Mouse (Mus musculus): ENCODE measurements around the gene Vmn2r18. TPM values are rescaled to one million over a fixed set of nuclear protein-coding genes. Genes with fewer than 3 reads are reported as not detected.

Gene Vmn2r18
- 0.09 TPM in 1 of 2 replicates, not detected in the other for polyA plus RNA-seq (2015; fragmentation: Nextera tagmentation; extraction: Ambion mirVana)

GRCm38 (mm10) chr5:151605921-151606320 lies at the start of gene Vmn2r18:
Gene Vmn2r18 (minus strand): TSS chr5:151606021.
- Histone ChIP-seq H3K27me3 (no peaks in the 10 kb centered on the region), H3K4me2 (no peak within 1 kb of the TSS)
- ATAC-seq (ENCODE audit: borderline replicate concordance, extremely low read depth, low FRiP score, low TSS enrichment), result no peak

DNA sequence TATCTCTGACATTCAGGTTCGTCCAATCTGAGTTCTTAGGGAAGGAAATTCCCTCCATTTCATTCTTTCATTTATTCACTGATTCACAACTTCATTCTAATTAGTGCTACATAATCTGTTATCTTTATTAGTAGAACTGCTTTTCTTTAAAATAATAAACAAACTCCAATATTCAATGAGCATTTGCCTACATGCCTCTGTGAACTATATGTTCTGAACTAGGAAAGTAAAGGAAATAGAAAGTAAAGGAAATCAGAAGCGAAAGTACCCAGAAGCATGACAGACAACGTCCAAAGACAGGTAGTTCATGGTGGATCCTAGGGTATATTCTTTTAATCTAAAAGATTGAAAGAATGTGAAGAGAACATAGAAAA lies 45.6 kb upstream of the Vmn2r18 start:
- peak overlapping the region; percentile 49; the same call in 1 of the 2 replicates for H3K4me2 ChIP-seq
- 61% methylated on average over 3 of the region's 3 CpGs for WGBS
- H3K27me3 ChIP-seq, result no peaks in the 10 kb centered on the region
- ATAC-seq (ENCODE audit: borderline replicate concordance, extremely low read depth, low FRiP score, low TSS enrichment), result no peak
- no peak overlapping the region for H3K9ac ChIP-seq
- peaks cover 8% of the 10 kb centered on the region for H3K4me1 ChIP-seq
- peak overlapping the region; percentile 73; the same call in 1 of the 2 replicates for H3K4me3 ChIP-seq
- 0 out of 2 replicates have a peak overlapping the region, but pooled peaks have one; percentile 92 for H3K27ac ChIP-seq
- peaks cover 26% of the 10 kb centered on the region for H3K36me3 ChIP-seq
- no peaks in the 10 kb centered on the region for H3K9me3 ChIP-seq

More at GRCm38 (mm10) chr5:151605921-151606320, at the start of gene Vmn2r18:
- WGBS, result 81% methylated on average over 3 of the region's 3 CpGs
- no peak within 1 kb of the TSS for H3K9ac ChIP-seq
- no peaks in the 10 kb centered on the region for H3K4me1 ChIP-seq
- H3K9me3 ChIP-seq, result no peaks in the 10 kb centered on the region
- H3K36me3 ChIP-seq, result no peaks in the 10 kb centered on the region
- H3K4me3 ChIP-seq, result no peak within 1 kb of the TSS
- H3K27ac ChIP-seq, result no peak within 1 kb of the TSS

DNA sequence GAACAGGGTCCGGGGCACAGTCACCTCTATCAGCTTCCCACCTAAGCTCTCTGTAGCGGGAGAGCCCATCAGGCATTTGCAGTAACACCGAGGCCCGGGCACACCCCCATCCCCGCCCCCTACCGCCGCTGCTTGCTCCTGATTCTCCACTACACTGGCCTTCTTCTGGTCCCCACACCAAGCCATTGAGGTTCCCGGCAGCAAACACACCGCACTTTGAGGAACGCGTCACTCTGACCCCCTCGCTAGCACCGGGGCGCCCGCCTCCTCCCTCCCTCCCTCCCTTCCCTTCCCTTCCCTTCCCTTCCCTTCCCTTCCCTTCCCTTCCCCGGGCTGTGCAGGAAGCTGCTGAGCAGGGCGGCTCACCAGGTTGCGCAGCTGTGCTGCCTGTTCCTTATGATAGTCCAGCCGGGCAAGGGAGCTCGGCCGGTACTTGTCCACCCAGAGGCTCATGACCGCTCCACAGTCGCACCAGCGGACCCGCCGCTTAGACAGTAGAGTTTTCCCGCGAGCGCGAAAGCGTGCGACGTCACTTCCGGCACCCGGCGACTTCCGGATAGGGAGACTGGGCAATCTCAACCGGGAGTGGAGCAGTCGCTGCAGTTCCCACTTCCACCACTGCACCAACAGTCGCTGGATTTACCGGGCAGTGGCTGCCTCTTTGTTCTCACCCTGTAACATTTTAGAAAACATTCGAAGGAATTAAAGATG lies 45.0 kb upstream of the Vmn2r18 start, which contains the start of gene Rfc3:
Gene Rfc3, minus strand, starts transcription at position 543 of the 711 bp plus-strand sequence.
- peak within 1 kb of the TSS; percentile 49 for H3K4me2 ChIP-seq
- peaks cover 32% of the 10 kb centered on the region for H3K36me3 ChIP-seq
- H3K4me3 ChIP-seq, result peak within 1 kb of the TSS; percentile 73
- H3K27ac ChIP-seq, result peak within 1 kb of the TSS; percentile 92
- H3K9ac ChIP-seq, result peak within 1 kb of the TSS; percentile 62
- H3K27me3 ChIP-seq, result no peaks in the 10 kb centered on the region
- no peaks in the 10 kb centered on the region for H3K9me3 ChIP-seq
- under 1% methylated on average over 39 of the region's 42 CpGs for WGBS
- peak; percentile 98 for ATAC-seq (ENCODE audit: borderline replicate concordance, extremely low read depth, low FRiP score, low TSS enrichment)
- H3K4me1 ChIP-seq, result peaks cover 8% of the 10 kb centered on the region

DNA sequence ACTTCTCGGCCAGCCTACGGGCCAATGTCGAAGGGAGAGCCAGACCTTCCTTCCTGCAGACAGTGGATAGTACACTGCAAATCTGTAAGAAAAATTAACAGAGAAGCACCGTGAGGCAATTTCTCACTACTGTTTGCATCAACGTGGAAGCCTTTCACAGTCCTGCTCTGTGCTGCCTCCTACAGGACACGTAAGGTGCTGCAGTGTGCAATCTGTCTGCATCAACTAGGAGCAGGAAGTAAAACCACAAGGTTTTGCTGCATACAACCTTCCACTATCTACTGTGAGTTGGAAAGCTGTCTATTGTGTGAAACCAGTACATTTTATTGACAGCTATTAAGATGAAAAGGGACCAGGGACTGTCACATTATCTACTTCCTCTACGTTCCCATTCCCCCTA lies 39.0 kb upstream of the Vmn2r18 start:
- Histone ChIP-seq H3K4me3 (no peak overlapping the region), H3K27me3 (no peaks in the 10 kb centered on the region), H3K9me3 (no peaks in the 10 kb centered on the region), H3K27ac (no peak overlapping the region), H3K4me1 (peaks cover 5% of the 10 kb centered on the region), H3K36me3 (peaks cover 75% of the 10 kb centered on the region), H3K4me2 (no peak overlapping the region), H3K9ac (no peak overlapping the region)
- ATAC-seq (ENCODE audit: borderline replicate concordance, extremely low read depth, low FRiP score, low TSS enrichment), result no peak
- 93% methylated on average over 7 of the region's 7 CpGs for WGBS

DNA sequence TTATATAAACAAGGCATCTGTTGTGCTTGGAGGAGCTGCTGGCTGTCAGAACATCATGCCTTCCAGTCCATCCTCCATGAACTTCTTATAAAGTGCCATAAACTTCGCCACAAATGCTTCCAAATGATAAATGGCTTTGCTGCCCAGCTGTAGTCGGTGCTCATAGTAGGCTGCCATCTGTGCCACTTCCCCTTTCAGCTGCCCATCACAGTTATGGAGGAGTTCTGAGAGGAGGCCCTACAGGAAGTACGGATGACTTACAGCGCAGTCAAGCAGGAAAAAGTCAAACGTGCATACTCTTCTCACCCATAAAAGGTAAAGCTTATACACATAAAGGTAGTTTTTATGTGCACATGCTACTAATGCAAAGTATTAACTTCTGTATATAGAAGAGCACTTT lies 37.0 kb upstream of the Vmn2r18 start:
- Histone ChIP-seq H3K9ac (no peak overlapping the region), H3K4me3 (no peak overlapping the region), H3K36me3 (peaks cover 64% of the 10 kb centered on the region), H3K27me3 (no peaks in the 10 kb centered on the region), H3K4me2 (no peak overlapping the region), H3K27ac (no peak overlapping the region), H3K4me1 (no peaks in the 10 kb centered on the region), H3K9me3 (no peaks in the 10 kb centered on the region)
- ATAC-seq (ENCODE audit: borderline replicate concordance, extremely low read depth, low FRiP score, low TSS enrichment), result no peak
- WGBS, result 79% methylated on average over 5 of the region's 5 CpGs

GRCm38 (mm10) chr5:151642102-151642501 lies 36.3 kb upstream of the Vmn2r18 start:
- Histone ChIP-seq H3K4me1 (no peaks in the 10 kb centered on the region), H3K9me3 (no peaks in the 10 kb centered on the region), H3K27ac (no peak overlapping the region), H3K9ac (no peak overlapping the region), H3K27me3 (no peaks in the 10 kb centered on the region), H3K4me3 (no peak overlapping the region), H3K36me3 (peaks cover 56% of the 10 kb centered on the region), H3K4me2 (no peak overlapping the region)
- no peak for ATAC-seq (ENCODE audit: borderline replicate concordance, extremely low read depth, low FRiP score, low TSS enrichment)
- 86% methylated on average over 1 of the region's 1 CpGs for WGBS

DNA sequence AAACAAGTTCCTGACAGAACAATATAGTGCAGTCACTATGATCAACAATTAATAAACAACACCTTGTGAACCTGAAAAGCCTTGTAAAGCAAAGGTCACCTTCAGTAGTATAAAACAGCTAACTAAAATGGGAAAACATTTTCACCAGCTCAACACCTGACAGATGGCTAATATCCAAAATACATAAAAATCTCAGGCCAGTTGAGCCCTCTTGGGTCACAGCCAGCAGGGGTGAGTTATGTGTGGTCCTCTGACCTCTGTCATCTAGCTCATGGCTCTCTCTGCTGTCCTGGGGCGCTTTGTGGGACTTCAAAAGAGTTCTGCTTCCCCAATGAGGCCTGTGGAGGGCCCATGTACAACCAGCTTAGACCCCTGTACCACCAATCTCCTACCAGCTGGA lies 4.1 kb downstream of the Vmn2r18 start:
- Histone ChIP-seq H3K36me3 (no peaks in the 10 kb centered on the region), H3K27ac (no peak overlapping the region), H3K4me3 (no peak overlapping the region), H3K4me1 (no peaks in the 10 kb centered on the region), H3K27me3 (no peaks in the 10 kb centered on the region), H3K9ac (no peak overlapping the region), H3K4me2 (no peak overlapping the region), H3K9me3 (no peaks in the 10 kb centered on the region)
- WGBS, result 46% methylated on average over 1 of the region's 1 CpGs
- ATAC-seq (ENCODE audit: borderline replicate concordance, extremely low read depth, low FRiP score, low TSS enrichment), result no peak

Other genes starting within 250 kb of the Vmn2r18 start
- gene Gm42906, start 177.9 kb downstream of the Vmn2r18 start, polyA plus RNA-seq (2015; fragmentation: Nextera tagmentation; extraction: Ambion mirVana), result not detected in 2 replicates
- 96.1 and 105 TPM in 2 replicates for gene Rfc3, start 45.2 kb upstream of the Vmn2r18 start, polyA plus RNA-seq (2015; fragmentation: Nextera tagmentation; extraction: Ambion mirVana)

Data from lung, embryonic 15.5 days (tissue).